In genomic region chr11:20784776-20785175, GRCm38 (mm10) we compare ENCODE assay signal across 16 mouse cellular contexts.
"Had no signal": no experiment of that assay in that cellular context is flagged by ENCODE, and none has a peak within 500 bp of the region (broad histone marks: within the 10 kb centered on the region; RNA-seq: fewer than 3 reads in every experiment).

No protein-coding gene starts in this region.

- ATAC-seq: midbrain, embryonic 13.5 days; midbrain, embryonic 16.5 days had no signal

- H3K9me3 ChIP-seq: limb, embryonic 15.5 days; neural tube, embryonic 13.5 days had no signal

- H3K27ac ChIP-seq: kidney, embryonic 15.5 days; limb, embryonic 12.5 days; limb, embryonic 15.5 days; liver, embryonic 13.5 days; midbrain, embryonic 13.5 days; neural tube, embryonic 13.5 days had no signal

- H3K4me1 ChIP-seq: kidney, embryonic 15.5 days; neural tube, embryonic 13.5 days had no signal

- H3K4me3 ChIP-seq: kidney, embryonic 15.5 days; limb, embryonic 12.5 days; limb, embryonic 15.5 days; liver, embryonic 13.5 days; midbrain, embryonic 13.5 days; myocyte; neural tube, embryonic 13.5 days had no signal

- H3K36me3 ChIP-seq: kidney, embryonic 15.5 days; limb, embryonic 12.5 days; limb, embryonic 15.5 days; liver, embryonic 13.5 days; midbrain, embryonic 13.5 days; neural tube, embryonic 13.5 days had no signal

- H3K27me3 ChIP-seq: kidney, embryonic 15.5 days; limb, embryonic 12.5 days; limb, embryonic 15.5 days; liver, embryonic 13.5 days; midbrain, embryonic 13.5 days; neural tube, embryonic 13.5 days had no signal

- DNase-seq: kidney, adult 11 months; kidney, adult 8-10 months; kidney, postnatal 14 days; kidney, postnatal 4 days; left cerebral cortex, postnatal 4 days; liver, embryonic 13.5 days; lung, adult 2 months; lung, postnatal 14 days; thymus, postnatal 25 days had no signal

- H3K9ac ChIP-seq: kidney, embryonic 15.5 days; limb, embryonic 12.5 days; limb, embryonic 15.5 days; liver, embryonic 13.5 days; midbrain, embryonic 13.5 days; neural tube, embryonic 13.5 days had no signal

- H3K4me2 ChIP-seq: kidney, embryonic 15.5 days; limb, embryonic 12.5 days; limb, embryonic 15.5 days; liver, embryonic 13.5 days; midbrain, embryonic 13.5 days; neural tube, embryonic 13.5 days had no signal
